Mouse (Mus musculus): Measurements from ENCODE around the gene Celf5.

DNA sequence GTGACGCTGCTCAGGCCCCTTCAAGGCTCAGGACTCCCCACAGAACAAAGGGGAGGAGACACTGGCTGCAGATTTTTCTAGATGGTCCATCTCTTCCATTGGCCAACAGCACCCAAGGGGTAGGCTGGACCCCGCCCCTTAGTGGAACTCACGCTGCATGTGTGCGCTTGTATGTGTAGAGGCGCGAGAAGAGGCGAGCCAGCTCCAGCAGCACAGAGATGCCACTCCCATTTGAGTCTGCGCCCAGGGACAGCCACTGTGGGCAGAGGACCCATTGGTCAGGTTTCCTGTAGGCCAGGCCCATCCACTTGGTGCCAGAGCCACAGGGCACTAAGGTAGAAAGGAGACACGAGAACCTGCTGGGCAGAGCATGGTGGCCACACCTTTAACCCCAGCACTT, 8.5 kb upstream of the Celf5 start:
- no peak for TF ChIP-seq CTCF (conservative IDR thresholded peaks at IDR 0.05; ENCODE audit: insufficient read depth, insufficient read length, low read depth, low read length)
- no peak for TF ChIP-seq POLR2A (IDR thresholded peaks at IDR 0.05; ENCODE audit: low read depth, low read length)
